Mouse (Mus musculus) embryonic facial prominence, embryonic 11.5 days (tissue): ENCODE measurements around the gene Slc8b1. TPM values are rescaled to one million over a fixed set of nuclear protein-coding genes. Genes with fewer than 3 reads are reported as not detected.

Experiments
- ATAC-seq: fragments of 200-750 bp; cut with Nextera tagmentation; replicated peaks from 2 replicates; pipeline ENCODE4 v1.8.0; 2017; ENCODE audit warnings: low read depth; ENCODE audit not compliant: insufficient number of reproducible peaks, low FRiP score, low TSS enrichment
- DNase-seq: peaks from one replicate; pipeline ENCODE4 v3.0.0-alpha.2; 2015; ENCODE audit warnings: low spot score
- H3K27ac ChIP-seq: fragments of 300-500 bp; sonication (generic); replicated peaks from 2 replicates; pipeline ENCODE4 v1.5.1; 2014; ENCODE audit warnings: mild to moderate bottlenecking, low read depth, low read length, control low read depth
- H3K27me3 ChIP-seq: fragments of 300-500 bp; sonication (generic); 2 replicates; pipeline ENCODE4 v1.6.1; 2014; ENCODE audit warnings: mild to moderate bottlenecking, low read length, moderate library complexity, mixed read lengths; ENCODE audit not compliant: control insufficient read depth, insufficient read depth
- H3K36me3 ChIP-seq: fragments of 300-500 bp; sonication (generic); replicated peaks from 2 replicates; pipeline ENCODE4 v1.6.1; 2014; ENCODE audit warnings: low read depth, mild to moderate bottlenecking, low read length, moderate library complexity, mixed read lengths; ENCODE audit not compliant: control insufficient read depth, insufficient read depth
- H3K4me1 ChIP-seq: fragments of 300-500 bp; sonication (generic); 2 replicates; pipeline ENCODE4 v1.6.1; 2014; ENCODE audit warnings: low read length, mixed read lengths; ENCODE audit not compliant: control insufficient read depth, insufficient read depth
- H3K4me2 ChIP-seq: fragments of 300-500 bp; sonication (generic); 2 replicates; pipeline ENCODE4 v1.6.1; 2014; ENCODE audit warnings: low read depth, mild to moderate bottlenecking, control low read depth, low read length, moderate library complexity
- H3K4me3 ChIP-seq: fragments of 300-500 bp; sonication (generic); 2 replicates; pipeline ENCODE4 v1.5.1; 2014; ENCODE audit warnings: low read depth, low read length, control low read depth
- H3K9ac ChIP-seq: fragments of 300-500 bp; sonication (generic); replicated peaks from 2 replicates; pipeline ENCODE4 v1.6.1; 2014; ENCODE audit warnings: mild to moderate bottlenecking, control low read depth, low read length
- H3K9me3 ChIP-seq: fragments of 300-500 bp; sonication (generic); replicated peaks from 2 replicates; pipeline ENCODE4 v1.6.1; 2016; ENCODE audit warnings: mild to moderate bottlenecking, low read length, inconsistent platforms, mixed read lengths; ENCODE audit not compliant: control insufficient read depth
- WGBS: fragments of 180-500 bp; shearing (Covaris S2); extraction: QIAGEN DNeasy Blood & Tissue Kit; methylation state at CpG from one replicate; pipeline ENCODE4 v1.1.7; 2014; 5-methylcytosine and 5-hydroxymethylcytosine counted together
- polyA plus RNA-seq: library from polyadenylated mRNA; unstranded; fragments of >200 nt; fragmentation: Nextera tagmentation; extraction: Ambion mirVana; gene quantifications from 2 replicates; pipeline ENCODE4 v1.2.1, GENCODE M21; 2014

Gene Slc8b1
- polyA plus RNA-seq, 1 experiment from 2014 or later = 1.8 TPM

DNA sequence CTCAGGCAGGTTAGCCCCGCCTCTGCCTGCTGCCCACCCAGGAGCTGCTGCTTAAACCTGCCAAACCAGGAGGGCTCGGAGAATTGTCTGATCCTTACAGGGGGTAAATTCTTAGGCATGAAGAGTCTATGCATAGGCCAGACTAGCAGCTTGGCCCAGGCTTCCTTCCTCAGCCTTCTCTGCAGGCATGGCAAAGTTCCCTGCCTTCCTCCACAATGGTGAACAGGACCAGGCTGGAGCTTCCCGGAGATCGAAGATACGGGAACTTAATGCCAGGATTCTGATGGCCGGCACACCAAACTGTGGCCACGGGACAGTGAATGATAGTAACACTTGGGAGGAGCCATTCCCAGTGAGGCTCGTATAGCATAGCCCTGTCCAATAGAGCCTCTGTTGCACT, 47.1 kb downstream of the Slc8b1 start:
- Histone ChIP-seq H3K27ac (no peak overlapping the region), H3K4me1 (peaks cover 12% of the 10 kb centered on the region)
- WGBS = 75% methylated on average over 8 of the region's 8 CpGs

DNA sequence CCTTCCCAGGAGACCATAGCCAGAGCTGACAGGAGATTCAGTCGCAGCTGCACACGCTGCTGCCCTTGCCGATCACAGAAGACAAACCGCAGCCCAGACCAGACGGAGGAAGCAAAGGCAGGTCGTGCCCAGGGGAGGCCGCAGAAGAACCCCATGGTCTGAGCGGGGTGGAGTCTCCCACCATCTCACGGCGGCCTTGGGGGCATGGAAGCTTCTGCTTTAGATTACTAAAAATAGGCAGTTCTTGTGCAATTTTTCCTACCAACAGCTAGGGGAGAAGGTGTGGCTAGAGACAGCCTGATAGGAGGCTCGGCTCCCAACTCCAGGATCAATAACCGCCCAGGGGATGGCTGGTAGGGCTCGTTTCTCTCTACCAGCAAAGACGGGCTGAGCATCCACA, 47.8 kb downstream of the Slc8b1 start:
- Histone ChIP-seq H3K4me1 (peaks cover 18% of the 10 kb centered on the region), H3K36me3 (no peaks in the 10 kb centered on the region; the same call in 1 of the 2 replicates), H3K4me2 (no peak overlapping the region), H3K9ac (no peak overlapping the region; the same call in 1 of the 2 replicates), H3K4me3 (no peak overlapping the region), H3K9me3 (no peaks in the 10 kb centered on the region), H3K27ac (no peak overlapping the region), H3K27me3 (no peaks in the 10 kb centered on the region)
- 62% methylated on average over 14 of the region's 14 CpGs for WGBS
- no peak for ATAC-seq
- no peak for DNase-seq

More for the DNA sequence above, 47.1 kb downstream of the Slc8b1 start:
- Histone ChIP-seq H3K9me3 (no peaks in the 10 kb centered on the region), H3K9ac (no peak overlapping the region), H3K36me3 (no peaks in the 10 kb centered on the region; the same call in 1 of the 2 replicates), H3K27me3 (no peaks in the 10 kb centered on the region), H3K4me2 (no peak overlapping the region), H3K4me3 (no peak overlapping the region)
- DNase-seq (no peak), ATAC-seq (no peak)

DNA sequence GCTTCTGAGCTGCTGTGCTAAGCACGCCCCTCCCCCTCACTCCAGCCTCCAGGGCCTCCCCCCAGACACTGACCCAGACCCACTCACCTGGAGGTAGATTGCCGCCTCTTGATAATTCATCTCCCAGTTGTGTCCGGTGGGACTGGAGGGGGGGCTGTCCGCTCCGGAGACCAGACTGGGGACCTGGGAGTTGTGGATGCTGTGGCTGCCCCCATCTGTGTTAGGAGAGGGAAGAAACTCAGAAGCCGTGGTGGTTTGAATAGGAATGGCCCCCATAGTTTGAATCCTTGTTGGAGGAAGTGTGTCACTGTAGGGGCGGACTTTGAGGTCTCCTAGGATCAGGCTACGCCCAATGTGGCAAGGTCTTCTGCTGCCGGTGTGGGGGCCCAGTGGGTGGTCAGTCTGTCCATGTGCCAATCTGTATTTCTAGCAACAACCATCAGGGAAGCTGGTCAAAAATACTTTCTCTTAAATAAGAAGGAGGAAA, 49.2 kb downstream of the Slc8b1 start:
- no peak for ATAC-seq
- H3K4me1 ChIP-seq = peaks cover 18% of the 10 kb centered on the region
- no peak for DNase-seq
- no peaks in the 10 kb centered on the region for H3K27me3 ChIP-seq
- H3K4me2 ChIP-seq = no peak overlapping the region
- H3K9me3 ChIP-seq = no peaks in the 10 kb centered on the region
- no peak overlapping the region for H3K4me3 ChIP-seq
- H3K36me3 ChIP-seq = no peaks in the 10 kb centered on the region; the same call in 1 of the 2 replicates
- H3K9ac ChIP-seq = no peak overlapping the region
- peak overlapping the region; percentile 52 for H3K27ac ChIP-seq
- WGBS = 71% methylated on average over 9 of the region's 9 CpGs

- no peak overlapping the region for H3K9ac ChIP-seq
- H3K9me3 ChIP-seq = no peaks in the 10 kb centered on the region
- peak overlapping the region; percentile 16 for H3K4me2 ChIP-seq
- WGBS = 19% methylated on average over 16 of the region's 16 CpGs
- ATAC-seq (no peak; the same call in 1 of the 2 replicates), DNase-seq (peak; percentile 44)
- no peaks in the 10 kb centered on the region for H3K36me3 ChIP-seq
- no peak overlapping the region for H3K4me3 ChIP-seq
- H3K27ac ChIP-seq = peak overlapping the region; percentile 52
- H3K27me3 ChIP-seq = no peaks in the 10 kb centered on the region
- peaks cover 18% of the 10 kb centered on the region for H3K4me1 ChIP-seq
Measured at GRCm38 (mm10) chr5:120560616-120561311, 49.8 kb downstream of the Slc8b1 start.

GRCm38 (mm10) chr5:120562956-120563913, 52.3 kb downstream of the Slc8b1 start:
- Histone ChIP-seq H3K4me2 (no peak overlapping the region; the same call in 1 of the 2 replicates), H3K4me3 (no peak overlapping the region), H3K27ac (peak overlapping the region; percentile 83), H3K9me3 (no peaks in the 10 kb centered on the region), H3K9ac (peak overlapping the region; percentile 28; the same call in 1 of the 2 replicates), H3K27me3 (no peaks in the 10 kb centered on the region; the same call in 1 of the 2 replicates), H3K36me3 (no peaks in the 10 kb centered on the region), H3K4me1 (peaks cover 35% of the 10 kb centered on the region)
- ATAC-seq = peak; percentile 67
- WGBS = 34% methylated on average over 28 of the region's 28 CpGs
- DNase-seq = peak; percentile 77

DNA sequence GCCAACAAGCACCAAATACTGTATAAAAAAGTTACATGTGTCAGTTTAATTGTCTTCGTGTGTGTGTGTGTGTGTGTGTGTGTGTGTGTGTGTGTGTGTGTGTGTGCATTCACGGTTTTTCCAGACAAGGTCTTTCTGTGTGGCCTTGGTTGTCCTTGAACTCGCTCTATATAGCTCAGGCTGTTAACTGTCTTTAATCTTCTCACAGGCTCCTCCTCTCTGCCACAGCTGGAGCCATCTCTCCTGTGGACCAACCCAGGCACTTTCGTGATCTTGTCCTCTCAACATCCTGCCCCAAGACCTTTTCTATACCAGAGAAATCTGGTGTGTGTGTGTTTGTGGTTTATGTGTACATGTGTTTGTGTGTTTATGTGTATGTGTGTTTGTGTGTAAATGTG, 52.9 kb downstream of the Slc8b1 start:
- Histone ChIP-seq H3K4me2 (no peak overlapping the region), H3K4me1 (peaks cover 38% of the 10 kb centered on the region), H3K36me3 (no peaks in the 10 kb centered on the region), H3K9me3 (no peaks in the 10 kb centered on the region), H3K9ac (no peak overlapping the region), H3K27me3 (no peaks in the 10 kb centered on the region; the same call in 1 of the 2 replicates), H3K27ac (peak overlapping the region; percentile 83; the same call in 1 of the 2 replicates), H3K4me3 (no peak overlapping the region)
- WGBS = 44% methylated on average over 4 of the region's 4 CpGs
- DNase-seq = no peak
- ATAC-seq = no peak

DNA sequence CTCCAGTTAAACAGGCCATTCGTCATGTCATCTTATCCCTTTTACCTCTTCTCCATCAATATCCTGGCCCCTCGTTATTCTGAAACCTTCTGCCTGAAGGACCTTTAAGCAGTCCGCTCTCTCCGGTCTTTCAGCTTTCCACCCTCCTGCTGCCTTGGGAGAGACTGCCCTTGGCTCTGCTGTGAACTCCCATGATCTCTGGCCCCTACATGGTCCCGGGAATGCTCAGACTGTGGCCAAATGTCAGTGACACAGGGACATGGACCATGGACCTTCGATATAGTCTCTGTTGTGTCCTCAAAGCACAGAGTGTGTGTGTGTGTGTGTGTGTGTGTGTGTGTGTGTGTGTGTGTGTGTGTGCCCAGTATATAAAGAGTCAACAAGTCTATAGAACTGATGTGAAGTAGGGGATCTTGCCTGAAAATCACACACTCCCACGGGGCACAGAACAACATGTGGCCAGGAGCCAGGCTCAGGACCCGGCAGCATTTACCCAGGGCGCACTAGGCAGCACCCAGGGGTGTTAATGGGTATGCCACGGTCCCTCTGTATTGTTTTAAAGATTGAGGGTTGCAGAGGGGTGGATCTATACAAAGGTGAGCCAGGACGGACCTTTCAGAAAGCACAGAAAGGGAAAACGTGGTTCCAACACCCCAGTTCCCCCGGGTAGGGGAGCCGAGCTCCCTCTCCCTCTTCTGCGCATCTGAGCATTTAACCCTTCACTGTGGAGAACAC, 54.4 kb downstream of the Slc8b1 start:
- H3K9ac ChIP-seq = 0 out of 2 replicates have a peak overlapping the region, but pooled peaks have one; percentile 22
- no peaks in the 10 kb centered on the region; the same call in 1 of the 2 replicates for H3K27me3 ChIP-seq
- no peaks in the 10 kb centered on the region for H3K36me3 ChIP-seq
- peaks cover 35% of the 10 kb centered on the region for H3K4me1 ChIP-seq
- H3K27ac ChIP-seq = peak overlapping the region; percentile 75
- H3K9me3 ChIP-seq = no peaks in the 10 kb centered on the region
- 40% methylated on average over 15 of the region's 15 CpGs for WGBS
- H3K4me3 ChIP-seq = no peak overlapping the region
- no peak overlapping the region for H3K4me2 ChIP-seq
- DNase-seq (no peak), ATAC-seq (no peak)
